Mouse (Mus musculus): ENCODE data around the gene Rph3al. TPM values are rescaled to one million over a fixed set of nuclear protein-coding genes. Genes with fewer than 3 reads are reported as not detected.

The Rph3al gene
- total RNA-seq (2021), result 10 to 100 TPM in 1 of 2 experiments, 1 to 10 TPM in 1; 8.9 to 12.8 TPM

- intact Hi-C loops (cut with DNase I), result no loop called here
- peak; percentile 49 to 50 for DNase-seq
These were observed at the start of gene Rph3al for GRCm38 (mm10) chr11:75938379-75938906. Gene Rph3al (minus strand): TSS chr11:75938429.

GRCm38 (mm10) chr11:75985948-75986347, 47.7 kb upstream of the Rph3al start:
- DNase-seq, result no peak
- intact Hi-C loops (cut with DNase I), result no loop called here

- DNase-seq, result no peak
- intact Hi-C loops (cut with DNase I), result no loop called here
These were observed 46.4 kb upstream of the Rph3al start for GRCm38 (mm10) chr11:75984581-75984980.

- intact Hi-C loops (cut with DNase I), result no loop called here
- DNase-seq, result no peak
These were observed 45.0 kb upstream of the Rph3al start for GRCm38 (mm10) chr11:75983194-75983593.

- DNase-seq, result no peak
- intact Hi-C loops (cut with DNase I), result no loop called here
These were observed 42.2 kb upstream of the Rph3al start for GRCm38 (mm10) chr11:75980413-75980812.

- DNase-seq, result no peak
- intact Hi-C loops (cut with DNase I), result no loop called here
These were observed 39.8 kb upstream of the Rph3al start for GRCm38 (mm10) chr11:75978051-75978450.

GRCm38 (mm10) chr11:75976748-75977147, 38.5 kb upstream of the Rph3al start:
- intact Hi-C loops (cut with DNase I), result no loop called here
- no peak for DNase-seq

- intact Hi-C loops (cut with DNase I), result no loop called here
- DNase-seq, result no peak
These were observed 35.8 kb upstream of the Rph3al start for GRCm38 (mm10) chr11:75973988-75974387.

GRCm38 (mm10) chr11:75972916-75973567, 34.8 kb upstream of the Rph3al start:
- intact Hi-C loops (cut with DNase I), result no loop called here
- DNase-seq, result no peak

- intact Hi-C loops (cut with DNase I), result no loop called here
- DNase-seq, result no peak
These were observed 34.0 kb upstream of the Rph3al start for GRCm38 (mm10) chr11:75972188-75972587.

- intact Hi-C loops (cut with DNase I), result no loop called here
- DNase-seq, result no peak
These were observed 32.4 kb upstream of the Rph3al start for GRCm38 (mm10) chr11:75970629-75971028.

- intact Hi-C loops (cut with DNase I), result loop anchor here (2.0 kb wide), 1 partner anchor 254 kb away; no protein-coding TSS in a partner anchor
- no peak for DNase-seq
These were observed 30.5 kb upstream of the Rph3al start for GRCm38 (mm10) chr11:75968761-75969160.

- DNase-seq, result peak; percentile 87 to 89
- intact Hi-C loops (cut with DNase I), result loop anchor here (1.0 kb wide), 3 partner anchors 53 to 197 kb away; no protein-coding TSS in a partner anchor
These were observed 28.5 kb upstream of the Rph3al start for GRCm38 (mm10) chr11:75966401-75967372.

GRCm38 (mm10) chr11:75965674-75966400, 27.6 kb upstream of the Rph3al start:
- intact Hi-C loops (cut with DNase I), result loop anchor here (1.0 kb wide), 1 partner anchor 197 kb away; no protein-coding TSS in a partner anchor
- no peak for DNase-seq

- DNase-seq, result no peak
- intact Hi-C loops (cut with DNase I), result no loop called here
These were observed 26.2 kb upstream of the Rph3al start for GRCm38 (mm10) chr11:75964476-75964730.

GRCm38 (mm10) chr11:75963730-75964475, 25.7 kb upstream of the Rph3al start:
- intact Hi-C loops (cut with DNase I), result no loop called here
- no peak for DNase-seq

- intact Hi-C loops (cut with DNase I), result no loop called here
- DNase-seq, result no peak
These were observed 23.6 kb upstream of the Rph3al start for GRCm38 (mm10) chr11:75961782-75962181.

GRCm38 (mm10) chr11:75957124-75957832, 19.0 kb upstream of the Rph3al start:
- DNase-seq, result no peak
- intact Hi-C loops (cut with DNase I), result no loop called here

GRCm38 (mm10) chr11:75956651-75957050, 18.4 kb upstream of the Rph3al start:
- intact Hi-C loops (cut with DNase I), result no loop called here
- no peak for DNase-seq

Measured in heart, postnatal 36 days (tissue).